Mouse (Mus musculus): ENCODE results near the gene Gcc2.
"Not testable (repeated sequence)": the region's sequence is repeated elsewhere in the genome, so short reads cannot be mapped to it uniquely, and the experiment has no call there.

Gcc2 gene

GRCm38 (mm10) chr10:58255213-58255892, at the start of gene Gcc2:
TSS of gene Gcc2 (plus strand) at chr10:58255497.
- peak; percentile 84 to 86 for DNase-seq

- no peak for DNase-seq
Measured at GRCm38 (mm10) chr10:58205986-58206385, 49.3 kb upstream of the Gcc2 start.

- no peak for DNase-seq
Measured at GRCm38 (mm10) chr10:58206639-58207404, 48.5 kb upstream of the Gcc2 start.

GRCm38 (mm10) chr10:58209710-58210467, 45.4 kb upstream of the Gcc2 start:
- DNase-seq, result no peak

GRCm38 (mm10) chr10:58210514-58210913, 44.8 kb upstream of the Gcc2 start:
- no peak for DNase-seq

GRCm38 (mm10) chr10:58211213-58211612, 44.1 kb upstream of the Gcc2 start:
- no peak for DNase-seq

GRCm38 (mm10) chr10:58212230-58212629, 43.1 kb upstream of the Gcc2 start:
- DNase-seq, result no peak

GRCm38 (mm10) chr10:58214497-58214896, 40.8 kb upstream of the Gcc2 start:
- DNase-seq, result no peak

- no peak for DNase-seq
Measured at GRCm38 (mm10) chr10:58214934-58215333, 40.4 kb upstream of the Gcc2 start.

GRCm38 (mm10) chr10:58215353-58215752, 39.9 kb upstream of the Gcc2 start:
- no peak for DNase-seq

- no peak for DNase-seq
Measured at GRCm38 (mm10) chr10:58217366-58217765, 37.9 kb upstream of the Gcc2 start.

GRCm38 (mm10) chr10:58220726-58221125, 34.6 kb upstream of the Gcc2 start:
- no peak for DNase-seq

GRCm38 (mm10) chr10:58221571-58221970, 33.7 kb upstream of the Gcc2 start:
- not testable (repeated sequence) for DNase-seq

- DNase-seq, result not testable (repeated sequence)
Measured at GRCm38 (mm10) chr10:58223161-58223560, 32.1 kb upstream of the Gcc2 start.

- peak; percentile 54 to 72 for DNase-seq
Measured at GRCm38 (mm10) chr10:58223972-58224805, 31.1 kb upstream of the Gcc2 start.

GRCm38 (mm10) chr10:58224827-58225785, 30.2 kb upstream of the Gcc2 start, which contains the start of gene AW822073:
TSS of gene AW822073 (minus strand) at chr10:58224930.
- DNase-seq, result peak; percentile 38 to 54

- DNase-seq, result not testable (repeated sequence)
Measured at GRCm38 (mm10) chr10:58226357-58226756, 28.9 kb upstream of the Gcc2 start.

GRCm38 (mm10) chr10:58227798-58228197, 27.5 kb upstream of the Gcc2 start:
- DNase-seq, result peak in 1 of 2 experiments; percentile 49

- not testable (repeated sequence) for DNase-seq
Measured at GRCm38 (mm10) chr10:58230021-58230420, 25.3 kb upstream of the Gcc2 start.

- DNase-seq, result peak; percentile 35 to 43
Measured at GRCm38 (mm10) chr10:58231088-58231487, 24.2 kb upstream of the Gcc2 start.
